Mouse (Mus musculus) thymus, adult 2 months (tissue): Measurements from ENCODE around the gene Ticam1. TPM values are rescaled to one million over a fixed set of nuclear protein-coding genes. Genes with fewer than 3 reads are reported as not detected.
A peak's percentile ranks its signal among the peaks of the same experiment; 100 is the strongest.

ENCODE experiments used
- DNase-seq: peaks from one replicate; pipeline ENCODE4 v3.0.0; 2021
- H3K27ac ChIP-seq: fragments of 200-500 bp; 2 replicates; pipeline ENCODE4 v1.5.1; 2012; ENCODE audit warnings: low read length, control low read depth; ENCODE audit not compliant: control insufficient read depth, insufficient read depth
- H3K27me3 ChIP-seq: fragments of 200-500 bp; 2 replicates; pipeline ENCODE4 v1.6.1; 2012; ENCODE audit warnings: mild to moderate bottlenecking, low read length, moderate library complexity, mixed read lengths; ENCODE audit not compliant: control insufficient read depth, insufficient read depth
- H3K36me3 ChIP-seq: fragments of 200-500 bp; 2 replicates; pipeline ENCODE4 v1.6.1; 2012; ENCODE audit warnings: mild to moderate bottlenecking, low read length, moderate library complexity; ENCODE audit not compliant: control insufficient read depth, insufficient read depth
- H3K4me1 ChIP-seq: fragments of 200-500 bp; replicated peaks from 2 replicates; pipeline ENCODE4 v1.6.1; 2012; ENCODE audit warnings: low read length; ENCODE audit not compliant: control insufficient read depth, insufficient read depth
- H3K4me3 ChIP-seq: fragments of 200-500 bp; 2 replicates; pipeline ENCODE4 v1.5.1; 2012; ENCODE audit warnings: mild to moderate bottlenecking, low read length, control low read depth, moderate library complexity; ENCODE audit not compliant: control insufficient read depth, insufficient read depth
- CTCF ChIP-seq: fragments of 200-500 bp; IDR thresholded peaks from 2 replicates; pipeline ENCODE4 v1.5.1; 2012; ENCODE audit warnings: mild to moderate bottlenecking, control low read depth, low read length, moderate library complexity, borderline replicate concordance; ENCODE audit not compliant: control insufficient read depth, poor library complexity, insufficient read depth; ENCODE audit errors: extremely low read depth
- POLR2A ChIP-seq: fragments of 200-500 bp; IDR thresholded peaks from 2 replicates; pipeline ENCODE4 v1.6.1; 2012; ENCODE audit warnings: mild to moderate bottlenecking, low read length, control low read depth, moderate library complexity; ENCODE audit not compliant: control insufficient read depth, poor library complexity, insufficient read depth; ENCODE audit errors: extremely low read depth
- WGBS: fragments of 180-500 bp; shearing (Covaris S2); methylation state at CpG from one replicate; pipeline ENCODE4 v1.1.7; 2018; 5-methylcytosine and 5-hydroxymethylcytosine counted together
- polyA plus RNA-seq: library from polyadenylated mRNA; depleted of rRNA; stranded (reverse); fragments of >200 nt; gene quantifications from 2 replicates; pipeline ENCODE4 v1.2.3, GENCODE M21; 2012

Ticam1 gene
- polyA plus RNA-seq, 1 experiment, result 21.6 TPM

- Histone ChIP-seq H3K4me1 (peaks cover 57% of the 10 kb centered on the region), H3K27ac (peak overlapping the region; percentile 78), H3K27me3 (no peaks in the 10 kb centered on the region), H3K4me3 (peak overlapping the region; percentile 67), H3K36me3 (peaks cover 5% of the 10 kb centered on the region; the same call in 1 of the 2 replicates)
- 15% methylated on average over 17 of the region's 17 CpGs for WGBS
- DNase-seq, result peak; percentile 95
- TF ChIP-seq CTCF (no peak), POLR2A (0 out of 2 replicates have a peak, but pooled peaks have one; percentile 45)
These were observed 14.0 kb upstream of the Ticam1 start for GRCm38 (mm10) chr17:56290388-56291170.

GRCm38 (mm10) chr17:56289371-56290331 is 13.1 kb upstream of the Ticam1 start:
- Histone ChIP-seq H3K27me3 (no peaks in the 10 kb centered on the region), H3K27ac (peak overlapping the region; percentile 69), H3K36me3 (peaks cover 5% of the 10 kb centered on the region; the same call in 1 of the 2 replicates), H3K4me1 (peaks cover 57% of the 10 kb centered on the region), H3K4me3 (peak overlapping the region; percentile 67)
- TF ChIP-seq CTCF, result no peak
- TF ChIP-seq POLR2A, result no peak
- WGBS, result 19% methylated on average over 23 of the region's 23 CpGs
- peak; percentile 51 for DNase-seq

GRCm38 (mm10) chr17:56288866-56289265 is 12.3 kb upstream of the Ticam1 start:
- H3K4me3 ChIP-seq, result no peak overlapping the region; the same call in 1 of the 2 replicates
- TF ChIP-seq CTCF, result no peak
- H3K27ac ChIP-seq, result peak overlapping the region; percentile 69
- WGBS, result 34% methylated on average over 3 of the region's 3 CpGs
- peaks cover 49% of the 10 kb centered on the region for H3K4me1 ChIP-seq
- DNase-seq, result no peak
- peaks cover 5% of the 10 kb centered on the region; the same call in 1 of the 2 replicates for H3K36me3 ChIP-seq
- no peaks in the 10 kb centered on the region for H3K27me3 ChIP-seq

GRCm38 (mm10) chr17:56287830-56288229 is 11.2 kb upstream of the Ticam1 start:
- no peak overlapping the region for H3K27ac ChIP-seq
- TF ChIP-seq CTCF, result no peak
- no peak for TF ChIP-seq POLR2A
- no peaks in the 10 kb centered on the region for H3K27me3 ChIP-seq
- WGBS, result 89% methylated on average over 3 of the region's 3 CpGs
- H3K4me1 ChIP-seq, result peaks cover 42% of the 10 kb centered on the region
- H3K36me3 ChIP-seq, result peaks cover 5% of the 10 kb centered on the region; the same call in 1 of the 2 replicates
- DNase-seq, result no peak
- H3K4me3 ChIP-seq, result no peak overlapping the region

GRCm38 (mm10) chr17:56285995-56286394 is 9.4 kb upstream of the Ticam1 start:
- Histone ChIP-seq H3K27ac (no peak overlapping the region), H3K4me3 (no peak overlapping the region), H3K36me3 (peaks cover 5% of the 10 kb centered on the region; the same call in 1 of the 2 replicates), H3K27me3 (no peaks in the 10 kb centered on the region), H3K4me1 (peaks cover 27% of the 10 kb centered on the region)
- WGBS, result 96% methylated on average over 11 of the region's 11 CpGs
- no peak for DNase-seq
- TF ChIP-seq CTCF, result no peak
- no peak for TF ChIP-seq POLR2A

GRCm38 (mm10) chr17:56283316-56283715 is 6.7 kb upstream of the Ticam1 start:
- Histone ChIP-seq H3K36me3 (peaks cover 5% of the 10 kb centered on the region; the same call in 1 of the 2 replicates), H3K4me1 (peaks cover 7% of the 10 kb centered on the region), H3K27ac (no peak overlapping the region), H3K4me3 (no peak overlapping the region), H3K27me3 (no peaks in the 10 kb centered on the region)
- WGBS, result 56% methylated on average over 8 of the region's 8 CpGs
- no peak for DNase-seq
- TF ChIP-seq POLR2A (no peak), CTCF (no peak)
